Mouse (Mus musculus) heart, embryonic 12.5 days (tissue): Measurements from ENCODE around the gene Lin52. TPM values are rescaled to one million over a fixed set of nuclear protein-coding genes. Genes with fewer than 3 reads are reported as not detected.

Experiments
- ATAC-seq: fragments of 200-750 bp; cut with Nextera tagmentation; 2 replicates; pipeline ENCODE4 v1.8.0; 2017; ENCODE audit warnings: moderate TSS enrichment, moderate library complexity; ENCODE audit not compliant: insufficient number of reproducible peaks, low FRiP score
- H3K27ac ChIP-seq: fragments of 300-500 bp; sonication (generic); 2 replicates; pipeline ENCODE4 v1.5.1; 2016; ENCODE audit warnings: mild to moderate bottlenecking, moderate library complexity; ENCODE audit not compliant: poor library complexity, severe bottlenecking
- H3K27me3 ChIP-seq: fragments of 300-500 bp; sonication (generic); replicated peaks from 2 replicates; pipeline ENCODE4 v1.6.1; 2016; ENCODE audit warnings: mild to moderate bottlenecking, moderate library complexity
- H3K36me3 ChIP-seq: fragments of 300-500 bp; sonication (generic); 2 replicates; pipeline ENCODE4 v1.6.1; 2016; ENCODE audit warnings: mild to moderate bottlenecking, moderate library complexity
- H3K4me1 ChIP-seq: fragments of 300-500 bp; sonication (generic); replicated peaks from 2 replicates; pipeline ENCODE4 v1.6.1; 2016; ENCODE audit warnings: mild to moderate bottlenecking
- H3K4me2 ChIP-seq: fragments of 300-500 bp; sonication (generic); 2 replicates; pipeline ENCODE4 v1.6.1; 2016; ENCODE audit warnings: mild to moderate bottlenecking, moderate library complexity
- H3K4me3 ChIP-seq: fragments of 300-500 bp; sonication (generic); 2 replicates; pipeline ENCODE4 v1.5.1; 2016; ENCODE audit warnings: mild to moderate bottlenecking
- H3K9ac ChIP-seq: fragments of 300-500 bp; sonication (generic); 2 replicates; pipeline ENCODE4 v1.6.1; 2016; ENCODE audit warnings: mild to moderate bottlenecking, moderate library complexity
- H3K9me3 ChIP-seq: fragments of 300-500 bp; sonication (generic); replicated peaks from 2 replicates; pipeline ENCODE4 v1.6.1; 2016; ENCODE audit warnings: mild to moderate bottlenecking, moderate library complexity
- WGBS: fragments of 180-500 bp; shearing (Covaris S2); methylation state at CpG from one replicate; pipeline ENCODE4 v1.1.7; 2016; 5-methylcytosine and 5-hydroxymethylcytosine counted together
- polyA plus RNA-seq: library from polyadenylated mRNA; unstranded; fragments of >200 nt; fragmentation: Nextera tagmentation; extraction: Ambion mirVana; gene quantifications from 2 replicates; pipeline ENCODE4 v1.2.1, GENCODE M21; 2016

The Lin52 gene
- polyA plus RNA-seq, 1 experiment from 2014 or later = 15.4 TPM

DNA sequence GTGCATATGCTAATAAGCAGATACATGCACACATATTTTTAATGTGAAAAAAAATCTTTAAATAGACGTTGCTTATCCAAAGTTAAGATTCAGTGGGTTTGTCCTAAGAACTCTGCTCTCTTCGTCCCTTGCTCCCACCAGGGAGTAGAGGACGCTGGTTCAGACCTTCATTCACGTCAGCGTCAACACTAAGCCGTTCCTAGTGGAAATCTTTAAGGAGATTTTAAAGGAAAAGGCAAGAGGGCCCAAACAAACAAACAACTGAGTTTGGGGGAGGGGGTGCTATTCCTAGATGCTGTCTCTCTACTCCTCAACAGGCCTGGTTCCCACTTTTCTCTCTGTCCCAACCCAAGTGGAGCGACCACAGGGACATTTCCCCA, 121.1 kb downstream of the Lin52 start:
- 7% methylated on average over 7 of the region's 7 CpGs for WGBS
- Histone ChIP-seq H3K27me3 (peaks cover 99% of the 10 kb centered on the region), H3K4me3 (no peak overlapping the region), H3K9me3 (no peaks in the 10 kb centered on the region), H3K36me3 (no peaks in the 10 kb centered on the region), H3K9ac (no peak overlapping the region), H3K4me1 (peaks cover 27% of the 10 kb centered on the region), H3K4me2 (no peak overlapping the region), H3K27ac (no peak overlapping the region)
- ATAC-seq = no peak

DNA sequence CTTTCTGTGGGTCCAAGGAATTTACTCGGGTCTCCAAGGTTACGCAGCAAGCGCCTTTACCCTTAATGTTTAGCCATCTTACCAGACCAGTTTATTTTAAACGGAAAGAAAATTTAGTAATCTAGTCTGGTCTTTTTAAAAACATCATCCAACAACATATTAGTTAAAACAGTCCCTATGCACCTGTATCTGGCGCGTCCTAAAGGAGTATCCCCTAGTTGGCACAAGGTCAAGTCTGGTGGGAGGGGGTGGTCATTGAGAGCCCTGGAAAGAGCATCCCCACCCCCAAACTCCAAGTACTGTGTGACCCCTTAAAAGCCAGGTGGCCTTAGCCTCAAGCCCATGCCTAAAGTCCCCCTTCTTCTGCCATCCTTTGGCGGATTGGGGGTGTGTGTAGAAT, 121.9 kb downstream of the Lin52 start:
- Histone ChIP-seq H3K36me3 (no peaks in the 10 kb centered on the region), H3K27ac (no peak overlapping the region), H3K9me3 (no peaks in the 10 kb centered on the region), H3K4me3 (no peak overlapping the region), H3K4me1 (peaks cover 27% of the 10 kb centered on the region), H3K9ac (no peak overlapping the region), H3K4me2 (no peak overlapping the region), H3K27me3 (peaks cover 97% of the 10 kb centered on the region)
- no peak for ATAC-seq
- 26% methylated on average over 7 of the region's 7 CpGs for WGBS

DNA sequence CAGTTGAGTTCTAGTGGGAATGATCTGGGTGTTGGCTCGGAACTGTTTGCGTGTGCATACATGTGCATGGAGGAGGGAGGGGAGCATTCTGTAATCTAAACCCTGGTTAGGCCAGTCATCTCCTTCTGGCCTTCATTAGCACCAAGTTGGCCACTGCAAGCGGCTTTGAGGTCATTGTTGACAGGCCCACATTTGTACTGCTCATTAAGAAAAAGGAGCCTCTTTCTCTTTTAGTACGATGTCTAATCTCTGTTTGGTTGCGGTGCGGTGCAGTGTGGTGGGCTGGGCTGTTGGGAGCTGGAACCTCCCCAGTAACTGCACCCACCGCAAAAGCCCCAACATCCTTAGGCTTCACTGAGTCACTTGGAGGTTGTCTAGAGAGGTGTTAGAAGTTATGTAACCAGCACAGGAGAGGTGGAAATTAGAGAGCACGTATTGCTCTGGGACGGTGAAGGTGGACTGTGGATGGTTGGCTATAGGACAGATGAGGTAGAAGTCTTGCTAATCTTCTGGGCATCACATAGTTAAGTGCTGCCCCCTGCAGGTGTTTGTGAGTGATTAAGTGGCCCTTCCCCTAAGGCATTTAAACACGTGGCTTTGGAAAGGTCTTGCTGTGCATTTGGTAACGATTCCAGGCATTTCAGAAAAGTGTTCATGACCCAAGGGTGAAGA, 126.7 kb downstream of the Lin52 start:
- H3K27me3 ChIP-seq = peaks cover 58% of the 10 kb centered on the region
- H3K4me1 ChIP-seq = peaks cover 7% of the 10 kb centered on the region
- no peak overlapping the region for H3K4me2 ChIP-seq
- H3K9me3 ChIP-seq = peaks cover 8% of the 10 kb centered on the region; the same call in 1 of the 2 replicates
- no peak overlapping the region for H3K9ac ChIP-seq
- 67% methylated on average over 11 of the region's 11 CpGs for WGBS
- ATAC-seq = no peak
- H3K4me3 ChIP-seq = no peak overlapping the region
- no peak overlapping the region for H3K27ac ChIP-seq
- no peaks in the 10 kb centered on the region for H3K36me3 ChIP-seq

DNA sequence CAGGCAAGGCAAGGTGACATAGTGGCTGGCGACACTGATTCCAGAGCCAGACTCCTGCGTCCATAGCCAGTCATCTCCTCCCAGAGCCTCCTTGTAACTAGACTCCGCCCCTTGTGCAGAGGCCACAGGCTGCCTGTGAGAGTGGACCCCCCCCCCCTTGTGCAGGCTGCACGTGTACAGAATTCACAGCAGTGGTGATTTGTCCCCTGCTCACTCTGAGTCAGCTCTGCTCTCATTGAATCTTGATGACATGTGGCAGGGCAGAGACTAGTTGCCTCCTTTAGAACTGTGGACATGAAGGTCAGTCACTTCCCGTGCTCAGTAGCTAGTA, 127.2 kb downstream of the Lin52 start:
- 35% methylated on average over 5 of the region's 5 CpGs for WGBS
- peaks cover 13% of the 10 kb centered on the region; the same call in 1 of the 2 replicates for H3K9me3 ChIP-seq
- ATAC-seq = no peak

DNA sequence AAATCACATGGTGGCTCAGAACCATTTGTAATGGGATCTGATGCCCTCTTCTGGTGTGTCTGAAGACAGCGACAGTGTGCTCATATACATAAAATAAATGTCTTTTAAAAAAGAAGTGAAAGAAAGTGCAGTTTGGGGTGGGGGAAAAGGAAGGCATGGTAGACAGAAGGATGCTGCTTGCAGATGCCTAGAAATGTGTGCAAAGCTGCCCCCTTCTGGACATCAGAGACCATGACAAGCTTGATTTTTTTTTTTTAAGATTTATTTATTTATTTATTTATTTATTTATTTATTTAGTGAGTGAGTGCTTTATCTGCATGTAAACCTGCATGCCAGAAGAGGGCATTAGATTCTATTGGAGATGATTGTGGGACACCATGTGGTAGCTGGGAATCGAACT, 130.1 kb downstream of the Lin52 start:
- H3K9ac ChIP-seq = no peak overlapping the region
- H3K27me3 ChIP-seq = peaks cover 33% of the 10 kb centered on the region
- H3K4me1 ChIP-seq = peaks cover 7% of the 10 kb centered on the region
- no peak overlapping the region for H3K4me2 ChIP-seq
- WGBS = 89% methylated on average over 2 of the region's 2 CpGs
- ATAC-seq = no peak
- no peak overlapping the region for H3K4me3 ChIP-seq
- no peaks in the 10 kb centered on the region for H3K36me3 ChIP-seq
- H3K9me3 ChIP-seq = peaks cover 14% of the 10 kb centered on the region; the same call in 1 of the 2 replicates
- H3K27ac ChIP-seq = no peak overlapping the region

More for the DNA sequence above, 127.2 kb downstream of the Lin52 start:
- Histone ChIP-seq H3K9ac (no peak overlapping the region), H3K4me1 (peaks cover 7% of the 10 kb centered on the region), H3K4me3 (no peak overlapping the region), H3K27me3 (peaks cover 53% of the 10 kb centered on the region), H3K36me3 (no peaks in the 10 kb centered on the region), H3K27ac (no peak overlapping the region), H3K4me2 (no peak overlapping the region)

DNA sequence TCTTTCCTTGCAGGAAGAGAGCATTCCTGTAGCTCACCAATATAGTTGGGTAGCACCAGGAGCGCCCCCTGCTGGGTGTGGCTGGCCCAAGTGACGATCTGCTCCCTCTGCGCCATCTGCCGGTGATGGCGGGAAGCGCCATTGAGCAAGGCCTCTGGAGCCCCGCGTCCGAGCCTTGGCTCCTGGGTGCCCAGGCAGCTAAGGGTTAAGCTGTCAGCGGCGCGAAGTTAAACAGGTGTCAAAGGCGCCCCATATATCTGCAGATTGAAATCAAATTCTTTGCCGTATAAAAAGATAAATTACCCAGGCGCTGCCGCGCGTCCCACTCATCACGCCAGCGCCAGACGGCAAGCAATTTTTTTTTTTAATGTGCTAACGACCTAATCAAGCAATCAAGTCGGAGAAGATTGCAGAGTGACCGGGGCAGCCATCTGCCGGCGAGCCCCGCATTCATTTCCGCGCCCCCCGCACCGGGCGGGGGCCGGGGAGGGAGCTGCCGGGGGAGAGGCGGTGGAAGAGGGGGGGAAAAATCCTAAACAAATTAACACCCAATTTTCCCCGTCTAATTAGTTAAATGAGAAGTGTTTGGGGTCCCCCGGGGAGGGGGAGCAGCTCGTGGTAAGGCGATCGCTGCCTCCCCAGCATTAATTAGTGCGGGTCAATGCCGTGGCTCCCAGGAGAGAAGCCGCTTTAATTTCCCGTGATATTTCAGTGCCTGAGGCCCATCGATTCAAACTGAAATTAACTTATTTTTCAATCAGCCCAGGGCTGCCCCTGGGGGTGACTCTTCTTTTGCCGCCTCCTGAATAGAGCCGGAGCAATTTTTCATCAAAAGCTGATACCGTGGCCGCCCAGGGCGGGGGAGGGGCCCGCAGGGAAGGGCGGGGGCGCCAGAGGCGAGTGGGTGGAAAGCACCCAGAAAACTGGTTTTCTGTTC, 138.9 kb downstream of the Lin52 start:
- no peak; the same call in 1 of the 2 replicates for ATAC-seq
- no peaks in the 10 kb centered on the region for H3K36me3 ChIP-seq
- H3K4me1 ChIP-seq = no peaks in the 10 kb centered on the region
- peak overlapping the region; percentile 76 for H3K9ac ChIP-seq
- peak overlapping the region; percentile 61 for H3K4me3 ChIP-seq
- H3K27ac ChIP-seq = no peak overlapping the region
- peaks cover 26% of the 10 kb centered on the region for H3K27me3 ChIP-seq
- peak overlapping the region; percentile 99 for H3K4me2 ChIP-seq
- WGBS = under 1% methylated on average over 54 of the region's 54 CpGs
- no peaks in the 10 kb centered on the region for H3K9me3 ChIP-seq

Other genes starting within 250 kb of the Lin52 start
- 8.7 and 10.6 TPM in 2 replicates for gene Elmsan1, start 232.5 kb upstream of the Lin52 start, polyA plus RNA-seq
- 75.8 and 77.5 TPM in 2 replicates for gene Ptgr2, start 166.2 kb upstream of the Lin52 start, polyA plus RNA-seq
- gene Zfp410, start 134.6 kb upstream of the Lin52 start, polyA plus RNA-seq = 53.1 and 59.9 TPM in 2 replicates
- gene Coq6, start 89.8 kb upstream of the Lin52 start, polyA plus RNA-seq = 59.2 and 61.6 TPM in 2 replicates
- gene Fam161b, start 89.6 kb upstream of the Lin52 start, polyA plus RNA-seq = 5.0 and 5.2 TPM in 2 replicates
- gene Entpd5, start 42.4 kb upstream of the Lin52 start, polyA plus RNA-seq = 32.6 and 33.5 TPM in 2 replicates
- 1.4 and 1.5 TPM in 2 replicates for gene Bbof1, start 42.4 kb upstream of the Lin52 start, polyA plus RNA-seq
- gene Rnf113a2, start 34.2 kb upstream of the Lin52 start, polyA plus RNA-seq = 21.3 and 24.4 TPM in 2 replicates
- 43.6 and 43.9 TPM in 2 replicates for gene Aldh6a1, start 418 bp upstream of the Lin52 start, polyA plus RNA-seq
- gene Vsx2, start 118.3 kb downstream of the Lin52 start, polyA plus RNA-seq = not detected in 2 replicates
- gene Abcd4, start 166.0 kb downstream of the Lin52 start, polyA plus RNA-seq = 10.3 and 10.4 TPM in 2 replicates
- gene Vrtn, start 189.6 kb downstream of the Lin52 start, polyA plus RNA-seq = not detected in 2 replicates
- not detected in 2 replicates for gene Syndig1l, start 247.4 kb downstream of the Lin52 start, polyA plus RNA-seq